Mouse (Mus musculus) lung, embryonic 14.5 days (tissue): ENCODE measurements around the gene Lyrm4. TPM values are rescaled to one million over a fixed set of nuclear protein-coding genes. Genes with fewer than 3 reads are reported as not detected.

Experiments
- ATAC-seq: fragments of 200-750 bp; cut with Nextera tagmentation; 2 replicates; pipeline ENCODE4 v1.8.0; 2017; ENCODE audit warnings: mild to moderate bottlenecking, moderate TSS enrichment, moderate library complexity; ENCODE audit not compliant: insufficient read depth
- DNase-seq: peaks from one replicate; pipeline ENCODE4 v3.0.0-alpha.2; 2015
- H3K27ac ChIP-seq: fragments of 300-500 bp; sonication (generic); 2 replicates; pipeline ENCODE4 v1.5.1; 2014; ENCODE audit warnings: low read depth, mild to moderate bottlenecking, moderate library complexity
- H3K27me3 ChIP-seq: fragments of 300-500 bp; sonication (generic); 2 replicates; pipeline ENCODE4 v1.6.1; 2014; ENCODE audit warnings: low read length, control low read depth; ENCODE audit not compliant: insufficient read depth
- H3K36me3 ChIP-seq: fragments of 300-500 bp; sonication (generic); 2 replicates; pipeline ENCODE4 v1.6.1; 2014; ENCODE audit warnings: control low read depth; ENCODE audit not compliant: insufficient read depth
- H3K4me1 ChIP-seq: fragments of 300-500 bp; sonication (generic); 2 replicates; pipeline ENCODE4 v1.6.1; 2014; ENCODE audit warnings: antibody characterized with exemption, control low read depth; ENCODE audit not compliant: insufficient read depth
- H3K4me2 ChIP-seq: fragments of 300-500 bp; sonication (generic); 2 replicates; pipeline ENCODE4 v1.6.1; 2014; ENCODE audit warnings: mild to moderate bottlenecking
- H3K4me3 ChIP-seq: fragments of 300-500 bp; sonication (generic); 2 replicates; pipeline ENCODE4 v1.5.1; 2014; ENCODE audit warnings: low read depth, low read length
- H3K9ac ChIP-seq: fragments of 300-500 bp; sonication (generic); 2 replicates; pipeline ENCODE4 v1.6.1; 2014
- H3K9me3 ChIP-seq: fragments of 300-500 bp; sonication (generic); 2 replicates; pipeline ENCODE4 v1.6.1; 2016; ENCODE audit warnings: low read depth, low read length, control low read depth
- CTCF ChIP-seq: IDR thresholded peaks from 2 replicates; pipeline ENCODE4 v1.5.1; 2016; ENCODE audit warnings: antibody characterized with exemption, low read depth
- WGBS: fragments of 180-500 bp; shearing (Covaris S2); extraction: QIAGEN DNeasy Blood & Tissue Kit; methylation state at CpG from one replicate; pipeline ENCODE4 v1.1.7; 2014; 5-methylcytosine and 5-hydroxymethylcytosine counted together
- polyA plus RNA-seq: library from polyadenylated mRNA; unstranded; fragments of >200 nt; fragmentation: Nextera tagmentation; extraction: Ambion mirVana; gene quantifications from 2 replicates; pipeline ENCODE4 v1.2.1, GENCODE M21; 2014

Lyrm4 gene
- polyA plus RNA-seq, 1 experiment from 2014 or later: 25.9 TPM

DNA sequence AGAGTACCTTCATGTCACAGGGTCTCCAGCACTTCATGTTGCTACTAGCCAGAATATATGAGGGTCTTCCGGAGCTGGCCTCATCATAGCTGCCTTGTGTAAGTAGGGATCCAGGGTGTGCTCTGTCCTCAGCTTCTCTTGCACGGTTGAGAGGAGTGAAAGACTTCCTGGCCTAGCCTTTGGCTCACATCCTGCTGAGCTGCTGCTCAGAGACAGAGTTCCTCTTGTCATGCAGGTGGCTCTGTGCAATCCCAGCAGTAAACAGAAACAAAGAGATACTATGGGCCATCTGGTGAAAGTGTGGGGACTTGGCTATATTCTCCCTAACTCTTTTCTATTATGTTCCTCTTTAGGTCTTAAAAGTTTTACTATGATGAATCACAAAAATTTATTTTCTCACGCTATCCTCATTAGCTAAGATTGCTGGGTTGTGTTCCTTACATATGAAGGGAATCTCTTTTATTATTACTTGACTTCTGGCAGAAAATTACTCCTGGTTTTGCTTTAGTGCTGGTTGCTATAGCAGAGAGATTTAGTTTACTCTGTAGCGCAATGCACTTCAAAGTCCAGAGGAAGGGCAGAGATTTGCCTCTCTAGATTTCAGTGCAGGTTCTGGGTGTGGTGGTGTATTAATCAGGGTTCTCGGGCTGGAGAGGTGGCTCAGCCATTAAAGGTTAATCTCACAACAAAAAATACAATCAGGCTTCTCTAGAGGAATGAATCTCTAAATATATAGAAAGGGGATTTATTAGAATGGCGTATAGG, 32.0 kb upstream of the Lyrm4 start:
- H3K4me2 ChIP-seq: no peak overlapping the region
- 56% methylated on average over 6 of the region's 6 CpGs for WGBS

GRCm38 (mm10) chr13:36145601-36146000, 28.3 kb upstream of the Lyrm4 start:
- no peak for TF ChIP-seq CTCF
- no peak for ATAC-seq
- no peaks in the 10 kb centered on the region for H3K9me3 ChIP-seq
- no peak overlapping the region for H3K27ac ChIP-seq
- no peak overlapping the region for H3K4me2 ChIP-seq
- no peak for DNase-seq
- 58% methylated on average over 1 of the region's 1 CpGs for WGBS
- no peak overlapping the region for H3K4me3 ChIP-seq
- H3K27me3 ChIP-seq: no peaks in the 10 kb centered on the region
- H3K4me1 ChIP-seq: no peaks in the 10 kb centered on the region
- H3K9ac ChIP-seq: no peak overlapping the region
- H3K36me3 ChIP-seq: no peaks in the 10 kb centered on the region

More for the DNA sequence above, 32.0 kb upstream of the Lyrm4 start:
- Histone ChIP-seq H3K9ac (no peak overlapping the region), H3K9me3 (no peaks in the 10 kb centered on the region), H3K36me3 (no peaks in the 10 kb centered on the region), H3K4me1 (no peaks in the 10 kb centered on the region), H3K27ac (no peak overlapping the region), H3K27me3 (no peaks in the 10 kb centered on the region), H3K4me3 (no peak overlapping the region)
- ATAC-seq (no peak), DNase-seq (peak; percentile 12)
- no peak for TF ChIP-seq CTCF

DNA sequence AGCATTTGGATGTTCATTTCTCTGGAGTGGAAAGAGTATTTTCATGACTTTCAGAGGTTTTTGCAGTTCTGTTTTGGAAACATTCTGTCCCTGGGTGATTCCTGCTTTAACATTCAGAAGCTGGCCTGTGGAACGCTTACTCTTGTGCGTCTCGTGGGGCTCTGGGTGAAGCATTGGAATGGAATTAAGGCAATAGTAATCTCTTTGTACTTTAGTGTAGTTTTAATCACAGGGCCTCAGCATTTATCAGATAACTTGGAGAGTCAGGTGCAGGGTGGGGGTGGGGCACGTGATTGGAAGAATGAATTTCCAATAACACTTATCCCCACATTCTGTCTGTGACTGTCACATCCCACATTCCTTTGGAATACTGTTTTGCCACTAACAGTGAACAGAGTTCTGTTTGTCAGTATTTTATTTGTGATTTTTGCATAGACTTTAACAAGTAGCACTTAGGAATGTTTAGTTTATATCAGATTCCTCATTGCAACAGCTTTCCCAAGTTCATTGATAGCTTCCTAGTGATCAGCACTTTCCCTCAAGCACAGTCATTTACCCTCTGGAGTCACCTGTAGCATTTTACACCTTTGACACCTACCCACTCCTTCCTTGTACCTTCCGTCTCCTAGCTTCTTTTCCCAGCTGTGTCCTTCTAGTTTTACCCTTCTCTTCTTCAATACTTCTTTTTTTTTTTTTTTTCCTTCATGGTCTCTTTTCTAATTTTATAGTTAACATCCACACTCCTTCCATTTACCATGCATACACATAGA, 23.1 kb upstream of the Lyrm4 start:
- H3K36me3 ChIP-seq: no peaks in the 10 kb centered on the region
- no peaks in the 10 kb centered on the region for H3K4me1 ChIP-seq
- H3K27ac ChIP-seq: no peak overlapping the region
- H3K9me3 ChIP-seq: no peaks in the 10 kb centered on the region
- no peak for TF ChIP-seq CTCF
- no peaks in the 10 kb centered on the region for H3K27me3 ChIP-seq
- no peak overlapping the region for H3K4me3 ChIP-seq
- no peak for DNase-seq
- WGBS: 69% methylated on average over 5 of the region's 5 CpGs
- no peak for ATAC-seq
- no peak overlapping the region for H3K4me2 ChIP-seq
- no peak overlapping the region for H3K9ac ChIP-seq

GRCm38 (mm10) chr13:36139703-36140102, 22.4 kb upstream of the Lyrm4 start:
- ATAC-seq (no peak), DNase-seq (no peak)
- no peaks in the 10 kb centered on the region for H3K36me3 ChIP-seq
- H3K9me3 ChIP-seq: no peaks in the 10 kb centered on the region
- H3K4me3 ChIP-seq: no peak overlapping the region
- no peaks in the 10 kb centered on the region for H3K4me1 ChIP-seq
- no peak for TF ChIP-seq CTCF
- 77% methylated on average over 5 of the region's 5 CpGs for WGBS
- H3K4me2 ChIP-seq: no peak overlapping the region
- H3K27ac ChIP-seq: 0 out of 2 replicates have a peak overlapping the region, but pooled peaks have one; percentile 18
- H3K9ac ChIP-seq: no peak overlapping the region
- no peaks in the 10 kb centered on the region for H3K27me3 ChIP-seq

DNA sequence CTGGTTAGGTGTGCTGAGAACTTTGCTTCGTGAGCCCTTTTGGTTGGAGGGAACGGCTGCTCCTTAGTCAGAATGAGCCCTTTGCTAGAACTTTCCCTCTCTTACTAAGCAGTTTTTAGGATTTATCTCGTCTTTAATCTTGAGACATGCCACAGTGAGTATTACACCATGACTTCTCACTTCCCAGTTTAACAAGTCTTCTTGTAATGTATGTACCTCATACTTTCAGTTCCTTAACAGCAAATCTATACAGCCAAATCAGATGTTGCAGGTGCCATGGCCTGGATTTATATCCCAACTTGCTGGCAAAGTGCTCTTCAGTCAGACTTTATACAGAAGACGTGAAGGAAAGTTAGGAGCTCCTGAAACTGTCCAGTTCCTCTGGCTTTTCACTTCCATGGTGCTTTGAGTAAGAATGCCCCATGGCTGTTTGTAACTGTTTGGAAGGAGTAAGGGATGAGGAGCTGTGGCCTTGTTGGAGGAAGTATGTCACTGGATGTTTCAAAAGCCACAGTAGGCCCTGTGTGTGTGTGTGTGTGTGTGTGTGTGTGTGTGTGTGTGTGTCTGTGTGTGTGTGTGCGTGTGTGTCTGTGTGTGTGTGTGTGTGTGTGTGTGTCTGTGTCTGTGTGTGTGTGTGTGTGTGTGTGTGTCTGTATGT, 14.8 kb upstream of the Lyrm4 start:
- Histone ChIP-seq H3K36me3 (no peaks in the 10 kb centered on the region), H3K9ac (no peak overlapping the region), H3K9me3 (no peaks in the 10 kb centered on the region), H3K4me3 (no peak overlapping the region), H3K27me3 (no peaks in the 10 kb centered on the region), H3K4me1 (no peaks in the 10 kb centered on the region), H3K27ac (no peak overlapping the region), H3K4me2 (no peak overlapping the region)
- no peak for TF ChIP-seq CTCF
- DNase-seq (no peak), ATAC-seq (no peak)
- 83% methylated on average over 4 of the region's 5 CpGs for WGBS

DNA sequence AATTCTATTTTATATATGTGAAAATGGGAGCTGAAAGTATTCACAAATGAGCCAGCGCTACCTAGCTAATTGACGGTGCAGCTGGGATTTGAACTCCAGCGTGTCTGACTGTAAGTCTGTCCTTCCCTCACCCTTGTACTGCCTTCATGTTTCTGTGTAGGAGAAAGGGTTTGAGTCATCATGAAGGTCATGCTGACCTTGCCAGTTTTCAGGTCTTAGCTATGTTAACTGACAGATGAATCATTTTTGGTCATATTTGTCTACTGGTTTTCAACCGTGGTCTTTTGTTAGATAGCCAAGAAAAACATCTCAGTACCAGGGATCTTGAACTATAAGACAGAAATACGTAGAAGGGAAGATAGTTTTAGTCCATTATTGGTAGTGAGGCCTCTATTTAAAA, 14.1 kb upstream of the Lyrm4 start:
- no peaks in the 10 kb centered on the region for H3K36me3 ChIP-seq
- no peak overlapping the region for H3K9ac ChIP-seq
- H3K4me2 ChIP-seq: no peak overlapping the region
- no peaks in the 10 kb centered on the region for H3K4me1 ChIP-seq
- H3K4me3 ChIP-seq: no peak overlapping the region
- DNase-seq (no peak), ATAC-seq (no peak)
- H3K9me3 ChIP-seq: no peaks in the 10 kb centered on the region
- 88% methylated on average over 5 of the region's 5 CpGs for WGBS
- H3K27ac ChIP-seq: no peak overlapping the region
- H3K27me3 ChIP-seq: no peaks in the 10 kb centered on the region
- no peak for TF ChIP-seq CTCF
